Mouse (Mus musculus) hindbrain, embryonic 13.5 days (tissue): ENCODE results near the gene Galnt7. TPM values are rescaled to one million over a fixed set of nuclear protein-coding genes. Genes with fewer than 3 reads are reported as not detected.

ENCODE experiments used
- ATAC-seq: fragments of 200-750 bp; cut with Nextera tagmentation; 2 replicates; pipeline ENCODE4 v1.8.0; 2017; ENCODE audit warnings: moderate TSS enrichment; ENCODE audit not compliant: low FRiP score
- H3K27ac ChIP-seq: fragments of 300-500 bp; sonication (generic); 2 replicates; pipeline ENCODE4 v1.5.1; 2015; ENCODE audit warnings: inconsistent platforms, mild to moderate bottlenecking, moderate library complexity
- H3K27me3 ChIP-seq: fragments of 300-500 bp; sonication (generic); 2 replicates; pipeline ENCODE4 v1.6.1; 2015; ENCODE audit warnings: mild to moderate bottlenecking, inconsistent platforms
- H3K36me3 ChIP-seq: fragments of 300-500 bp; sonication (generic); 2 replicates; pipeline ENCODE4 v1.6.1; 2015; ENCODE audit warnings: mild to moderate bottlenecking, inconsistent platforms
- H3K4me1 ChIP-seq: fragments of 300-500 bp; sonication (generic); replicated peaks from 2 replicates; pipeline ENCODE4 v1.6.1; 2015; ENCODE audit warnings: inconsistent platforms
- H3K4me2 ChIP-seq: fragments of 300-500 bp; sonication (generic); 2 replicates; pipeline ENCODE4 v1.6.1; 2015; ENCODE audit warnings: inconsistent platforms, mild to moderate bottlenecking, moderate library complexity
- H3K4me3 ChIP-seq: fragments of 300-500 bp; sonication (generic); 2 replicates; pipeline ENCODE4 v1.5.1; 2015; ENCODE audit warnings: mild to moderate bottlenecking, inconsistent platforms
- H3K9ac ChIP-seq: fragments of 300-500 bp; sonication (generic); 2 replicates; pipeline ENCODE4 v1.6.1; 2015; ENCODE audit warnings: mild to moderate bottlenecking, inconsistent platforms
- H3K9me3 ChIP-seq: fragments of 300-500 bp; sonication (generic); 2 replicates; pipeline ENCODE4 v1.6.1; 2016; ENCODE audit warnings: inconsistent platforms
- WGBS: fragments of 180-500 bp; shearing (Covaris S2); methylation state at CpG from one replicate; pipeline ENCODE4 v1.1.7; 2015; 5-methylcytosine and 5-hydroxymethylcytosine counted together
- polyA plus RNA-seq: library from polyadenylated mRNA; unstranded; fragments of >200 nt; fragmentation: Nextera tagmentation; extraction: Ambion mirVana; gene quantifications from 2 replicates; pipeline ENCODE4 v1.2.1, GENCODE M21; 2015

The Galnt7 gene
- polyA plus RNA-seq, 1 experiment from 2014 or later = 12.6 TPM

GRCm38 (mm10) chr8:57503641-57504040, 149.2 kb downstream of the Galnt7 start:
- no peak for ATAC-seq
- H3K4me2 ChIP-seq = no peak overlapping the region

GRCm38 (mm10) chr8:57498847-57499511, 153.9 kb downstream of the Galnt7 start:
- Histone ChIP-seq H3K36me3 (no peaks in the 10 kb centered on the region), H3K27me3 (no peaks in the 10 kb centered on the region), H3K9ac (no peak overlapping the region), H3K4me3 (peak overlapping the region; percentile 15; the same call in 1 of the 2 replicates), H3K4me2 (peak overlapping the region; percentile 32), H3K4me1 (peaks cover 7% of the 10 kb centered on the region), H3K27ac (peak overlapping the region; percentile 40; the same call in 1 of the 2 replicates), H3K9me3 (no peaks in the 10 kb centered on the region)
- ATAC-seq = peak; percentile 72; the same call in 1 of the 2 replicates
- WGBS = 32% methylated on average over 17 of the region's 17 CpGs

More at GRCm38 (mm10) chr8:57503641-57504040, 149.2 kb downstream of the Galnt7 start:
- no peaks in the 10 kb centered on the region for H3K27me3 ChIP-seq
- no peak overlapping the region for H3K9ac ChIP-seq
- WGBS = 50% methylated on average over 5 of the region's 5 CpGs
- no peak overlapping the region for H3K4me3 ChIP-seq
- H3K4me1 ChIP-seq = peaks cover 7% of the 10 kb centered on the region
- H3K36me3 ChIP-seq = no peaks in the 10 kb centered on the region
- no peaks in the 10 kb centered on the region for H3K9me3 ChIP-seq
- no peak overlapping the region for H3K27ac ChIP-seq

DNA sequence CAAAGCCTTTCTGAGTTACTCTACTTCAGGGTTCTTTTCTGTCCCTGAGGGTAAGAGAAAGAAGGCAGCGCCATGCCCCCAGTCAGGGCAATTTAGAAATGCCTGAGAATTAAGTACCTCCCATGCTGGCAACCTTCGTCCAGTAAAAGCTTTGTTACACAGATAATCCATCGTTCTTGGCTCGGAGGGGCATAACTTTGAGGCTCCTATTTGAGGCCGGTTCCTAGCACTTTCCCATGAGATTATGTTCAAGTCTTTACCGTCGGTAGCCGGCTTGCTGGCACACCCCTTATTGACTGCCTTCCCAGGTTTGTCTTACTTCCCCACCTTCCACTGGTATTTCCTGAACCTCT, 154.4 kb downstream of the Galnt7 start:
- Histone ChIP-seq H3K27me3 (no peaks in the 10 kb centered on the region), H3K4me1 (peaks cover 7% of the 10 kb centered on the region), H3K9ac (no peak overlapping the region), H3K9me3 (no peaks in the 10 kb centered on the region), H3K4me3 (0 out of 2 replicates have a peak overlapping the region, but pooled peaks have one; percentile 15), H3K36me3 (no peaks in the 10 kb centered on the region), H3K4me2 (peak overlapping the region; percentile 32), H3K27ac (no peak overlapping the region)
- ATAC-seq = peak; percentile 18; the same call in 1 of the 2 replicates
- WGBS = 36% methylated on average over 8 of the region's 8 CpGs

GRCm38 (mm10) chr8:57491873-57492272, 161.0 kb downstream of the Galnt7 start:
- no peaks in the 10 kb centered on the region for H3K36me3 ChIP-seq
- no peak overlapping the region for H3K27ac ChIP-seq
- no peak for ATAC-seq
- no peak overlapping the region for H3K9ac ChIP-seq
- no peaks in the 10 kb centered on the region for H3K9me3 ChIP-seq
- H3K4me2 ChIP-seq = no peak overlapping the region
- H3K4me1 ChIP-seq = peaks cover 4% of the 10 kb centered on the region; the same call in 1 of the 2 replicates
- WGBS = 93% methylated on average over 4 of the region's 4 CpGs
- no peak overlapping the region for H3K4me3 ChIP-seq
- H3K27me3 ChIP-seq = no peaks in the 10 kb centered on the region

GRCm38 (mm10) chr8:57489896-57490295, 162.9 kb downstream of the Galnt7 start:
- no peaks in the 10 kb centered on the region for H3K27me3 ChIP-seq
- no peak overlapping the region for H3K4me3 ChIP-seq
- H3K27ac ChIP-seq = no peak overlapping the region
- no peak for ATAC-seq
- H3K9me3 ChIP-seq = no peaks in the 10 kb centered on the region
- H3K9ac ChIP-seq = no peak overlapping the region
- peaks cover 13% of the 10 kb centered on the region for H3K4me1 ChIP-seq
- no peak overlapping the region for H3K4me2 ChIP-seq
- H3K36me3 ChIP-seq = no peaks in the 10 kb centered on the region

- Histone ChIP-seq H3K36me3 (no peaks in the 10 kb centered on the region), H3K4me1 (peaks cover 13% of the 10 kb centered on the region), H3K27me3 (no peaks in the 10 kb centered on the region), H3K4me2 (no peak overlapping the region), H3K9me3 (no peaks in the 10 kb centered on the region), H3K27ac (no peak overlapping the region), H3K9ac (no peak overlapping the region), H3K4me3 (no peak overlapping the region)
- ATAC-seq = no peak
- 97% methylated on average over 1 of the region's 1 CpGs for WGBS
Measured at GRCm38 (mm10) chr8:57489366-57489765, 163.5 kb downstream of the Galnt7 start.

DNA sequence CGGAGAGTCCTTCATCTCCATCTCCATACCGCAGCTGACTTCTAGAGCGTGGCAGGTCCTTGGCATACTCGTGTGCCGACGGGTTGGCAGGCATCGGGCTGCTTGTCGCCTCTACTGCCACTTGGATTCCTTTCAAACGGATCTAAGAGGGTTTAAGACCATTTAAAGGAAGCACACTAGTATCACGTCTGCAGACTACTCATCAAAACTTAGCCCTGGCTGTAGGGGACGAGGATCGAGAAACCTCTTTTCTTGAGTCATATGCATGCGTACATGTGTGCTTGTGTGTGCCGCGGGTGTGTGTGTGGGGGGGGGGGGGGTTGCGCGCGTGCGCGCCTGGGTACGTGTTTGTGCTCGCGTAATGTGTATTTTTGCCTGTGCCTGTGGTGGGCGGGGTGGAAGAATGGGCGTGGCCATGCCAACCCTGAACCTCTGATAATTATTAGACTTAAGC, 164.5 kb downstream of the Galnt7 start:
- Histone ChIP-seq H3K27me3 (no peaks in the 10 kb centered on the region), H3K4me3 (peak overlapping the region; percentile 88), H3K9ac (peak overlapping the region; percentile 65), H3K9me3 (no peaks in the 10 kb centered on the region), H3K4me1 (peaks cover 13% of the 10 kb centered on the region), H3K36me3 (peaks cover 3% of the 10 kb centered on the region), H3K4me2 (peak overlapping the region; percentile 77), H3K27ac (peak overlapping the region; percentile 98)
- WGBS = under 1% methylated on average over 22 of the region's 25 CpGs
- ATAC-seq = peak; percentile 61

- Histone ChIP-seq H3K9ac (peak within 1 kb of the TSS; percentile 91), H3K9me3 (no peaks in the 10 kb centered on the region), H3K27me3 (no peaks in the 10 kb centered on the region), H3K4me1 (peaks cover 13% of the 10 kb centered on the region), H3K4me3 (peak within 1 kb of the TSS; percentile 88), H3K4me2 (peak within 1 kb of the TSS; percentile 77), H3K36me3 (peaks cover 6% of the 10 kb centered on the region), H3K27ac (peak within 1 kb of the TSS; percentile 98)
- under 1% methylated on average over 58 of the region's 66 CpGs for WGBS
- peak; percentile 96 for ATAC-seq
Measured at GRCm38 (mm10) chr8:57487441-57488155, 165.2 kb downstream of the Galnt7 start, which contains the start of gene Sap30. Gene Sap30, minus strand, starts transcription at chr8:57487860.

DNA sequence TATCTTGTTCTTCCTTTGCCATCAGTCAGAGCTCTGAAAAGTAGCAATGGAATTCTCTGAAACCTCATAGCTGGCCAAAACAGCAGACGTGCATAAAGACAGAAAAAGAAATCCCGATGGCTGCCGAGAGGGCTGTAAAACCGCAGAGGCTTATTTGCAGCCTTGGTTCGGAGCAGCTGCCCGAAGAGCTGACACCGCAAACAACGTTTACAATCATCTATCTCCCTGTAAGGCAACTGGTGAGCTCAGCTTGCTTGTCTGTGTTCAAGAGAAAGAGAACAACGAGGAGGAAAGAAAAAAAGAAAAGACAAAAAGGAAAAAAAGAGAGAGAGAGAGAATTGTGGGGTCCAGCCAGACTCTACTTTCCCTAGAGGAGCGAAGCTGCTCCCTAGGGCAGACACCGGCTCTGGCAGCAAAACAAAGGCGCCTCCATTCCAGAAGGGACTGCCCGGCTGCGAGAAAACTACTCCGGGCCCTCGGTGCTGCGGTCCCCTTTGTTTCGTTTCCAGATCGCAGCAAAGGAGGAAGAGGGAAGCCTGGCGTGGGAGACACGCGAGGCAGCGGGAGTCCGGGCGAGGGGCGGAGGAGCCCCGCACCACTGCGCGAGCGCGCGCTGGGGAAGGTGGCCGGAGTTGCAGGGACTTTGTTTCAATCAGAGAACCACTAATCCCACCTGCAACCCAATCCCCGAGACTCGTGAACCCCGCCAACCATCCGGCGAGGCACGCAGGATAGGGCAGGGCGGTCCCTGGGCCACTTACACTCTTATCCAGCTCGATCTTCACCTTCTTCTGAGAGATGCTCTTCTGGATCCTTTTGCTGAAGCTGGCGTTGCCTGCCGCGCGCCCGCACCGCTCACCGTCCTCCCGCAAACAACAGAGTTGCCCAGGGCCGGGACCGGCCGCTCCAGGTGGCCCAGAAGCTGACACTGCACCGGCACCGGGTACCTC, 166.1 kb downstream of the Galnt7 start:
- H3K4me2 ChIP-seq = peak overlapping the region; percentile 77
- H3K4me1 ChIP-seq = peaks cover 13% of the 10 kb centered on the region
- H3K9ac ChIP-seq = peak overlapping the region; percentile 91
- WGBS = under 1% methylated on average over 54 of the region's 54 CpGs
- H3K4me3 ChIP-seq = peak overlapping the region; percentile 88
- H3K9me3 ChIP-seq = no peaks in the 10 kb centered on the region
- H3K27ac ChIP-seq = peak overlapping the region; percentile 98
- H3K27me3 ChIP-seq = no peaks in the 10 kb centered on the region
- peak; percentile 79 for ATAC-seq
- H3K36me3 ChIP-seq = peaks cover 12% of the 10 kb centered on the region

GRCm38 (mm10) chr8:57480606-57481005, 172.2 kb downstream of the Galnt7 start:
- ATAC-seq = no peak
- Histone ChIP-seq H3K4me1 (peaks cover 6% of the 10 kb centered on the region), H3K27ac (no peak overlapping the region), H3K9me3 (no peaks in the 10 kb centered on the region), H3K4me2 (no peak overlapping the region), H3K36me3 (peaks cover 20% of the 10 kb centered on the region), H3K9ac (no peak overlapping the region), H3K27me3 (no peaks in the 10 kb centered on the region), H3K4me3 (no peak overlapping the region)
- 79% methylated on average over 4 of the region's 4 CpGs for WGBS

DNA sequence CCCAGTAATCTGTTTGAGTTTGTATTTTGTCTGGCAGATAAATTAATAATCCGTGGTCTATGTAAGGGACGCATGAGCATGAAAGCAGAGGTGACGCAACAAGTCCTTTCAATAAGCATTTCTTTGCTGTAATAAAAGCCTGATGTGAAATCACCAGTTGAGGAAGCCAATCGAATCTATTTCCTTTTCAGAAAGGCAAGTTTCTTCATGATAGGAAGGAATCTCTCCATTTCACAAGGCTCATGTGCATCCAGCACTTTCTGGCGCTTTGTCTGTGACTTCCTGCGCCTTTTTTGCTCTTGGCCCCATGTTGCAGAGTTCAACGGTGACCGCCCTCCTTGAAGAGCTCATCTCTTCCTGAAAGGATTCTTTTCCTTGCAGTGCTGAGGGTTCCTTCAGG, 173.1 kb downstream of the Galnt7 start:
- Histone ChIP-seq H3K4me1 (no peaks in the 10 kb centered on the region), H3K36me3 (peaks cover 20% of the 10 kb centered on the region), H3K27me3 (no peaks in the 10 kb centered on the region), H3K9me3 (no peaks in the 10 kb centered on the region), H3K9ac (no peak overlapping the region), H3K27ac (no peak overlapping the region), H3K4me2 (no peak overlapping the region), H3K4me3 (no peak overlapping the region)
- 95% methylated on average over 8 of the region's 8 CpGs for WGBS
- ATAC-seq = no peak

DNA sequence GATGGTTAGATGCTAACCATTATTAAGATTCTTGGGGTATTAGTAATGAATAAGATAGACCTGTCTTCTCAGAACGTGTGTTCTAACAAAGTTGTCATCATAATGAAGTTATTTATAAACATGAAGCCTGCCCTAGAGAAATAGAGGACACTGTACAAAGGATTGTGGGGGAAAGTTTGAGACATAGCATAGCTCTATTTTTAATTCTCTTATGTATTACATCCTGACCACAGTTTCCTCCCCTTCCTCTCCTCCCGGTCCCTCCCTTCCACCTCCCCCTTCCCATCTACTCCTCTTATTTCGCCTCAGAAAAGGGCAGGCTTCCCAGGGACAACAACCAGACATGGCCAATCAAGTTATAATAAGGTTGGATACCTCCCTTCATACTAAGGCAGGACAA, 174.4 kb downstream of the Galnt7 start:
- Histone ChIP-seq H3K27me3 (no peaks in the 10 kb centered on the region), H3K9ac (no peak overlapping the region), H3K27ac (no peak overlapping the region), H3K4me1 (no peaks in the 10 kb centered on the region), H3K4me2 (no peak overlapping the region), H3K9me3 (no peaks in the 10 kb centered on the region), H3K4me3 (no peak overlapping the region), H3K36me3 (peaks cover 17% of the 10 kb centered on the region)
- 75% methylated on average over 3 of the region's 3 CpGs for WGBS
- no peak for ATAC-seq
